Mouse (Mus musculus) adrenal gland, postnatal 36 days (tissue): ENCODE results near the gene Chn2. TPM values are rescaled to one million over a fixed set of nuclear protein-coding genes. Genes with fewer than 3 reads are reported as not detected.

ENCODE experiments used
- DNase-seq, 2 experiments: peaks; one replicate each; pipeline ENCODE4 v3.0.0; 2021; ENCODE audit warnings: mixed read lengths in 1 of 2
- total RNA-seq, 2 experiments: library from RNA; stranded (reverse); gene quantifications; 2 replicates each; pipeline ENCODE4 v1.2.3; 2021

Chn2 gene
- total RNA-seq, 2 experiments from 2014 or later: 5.5 to 15.6 TPM

DNA sequence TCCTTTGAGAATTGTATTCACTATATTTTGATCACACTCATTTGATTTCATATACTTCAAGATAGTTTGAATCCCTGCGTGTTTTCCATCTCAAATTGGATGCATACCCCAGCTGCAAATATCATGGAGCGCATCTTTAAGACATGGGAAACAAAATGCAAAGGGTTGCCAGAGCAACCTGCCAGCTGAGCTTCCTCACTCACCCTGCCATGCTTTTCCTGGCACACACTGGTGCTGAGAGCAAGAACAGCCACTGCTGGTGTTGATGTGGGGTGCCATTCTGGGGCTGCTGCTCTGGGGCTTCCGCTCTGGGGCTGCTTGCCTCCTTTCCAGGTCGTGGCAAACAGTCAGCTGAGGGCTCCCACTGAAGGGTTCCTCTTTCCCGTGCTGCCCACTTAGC is 247.5 kb downstream of the Chn2 start:
- no peak for DNase-seq

DNA sequence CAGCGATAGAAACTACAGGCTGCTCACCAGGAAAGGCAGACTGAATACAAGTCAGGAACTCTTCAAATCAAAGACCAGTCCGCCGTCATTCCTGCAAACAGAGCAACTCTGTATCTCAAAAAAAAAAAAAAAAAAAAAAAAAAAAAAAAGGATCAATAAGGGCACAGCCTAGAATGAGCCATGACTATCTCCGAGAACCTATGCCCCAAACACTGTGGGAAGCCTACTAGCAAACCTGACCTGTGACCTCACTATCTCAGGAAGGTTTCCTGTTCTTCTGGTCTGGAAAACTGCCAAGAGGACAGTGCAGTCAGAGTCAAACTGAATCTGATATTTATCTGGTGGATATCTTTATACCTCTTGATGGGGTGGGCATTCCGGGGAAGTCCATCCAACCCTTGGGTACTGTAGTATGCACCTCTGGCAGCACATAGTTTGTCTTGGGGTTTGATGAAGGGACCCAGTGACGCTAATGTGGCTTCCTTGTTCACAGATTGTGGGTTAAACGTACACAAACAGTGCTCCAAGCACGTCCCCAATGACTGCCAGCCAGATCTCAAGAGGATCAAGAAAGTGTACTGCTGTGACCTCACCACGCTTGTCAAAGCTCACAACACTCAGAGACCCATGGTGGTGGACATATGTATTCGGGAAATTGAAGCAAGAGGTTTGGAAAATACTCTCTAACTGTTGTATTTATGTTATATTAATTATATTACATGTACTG is 250.6 kb downstream of the Chn2 start:
- no peak for DNase-seq

DNA sequence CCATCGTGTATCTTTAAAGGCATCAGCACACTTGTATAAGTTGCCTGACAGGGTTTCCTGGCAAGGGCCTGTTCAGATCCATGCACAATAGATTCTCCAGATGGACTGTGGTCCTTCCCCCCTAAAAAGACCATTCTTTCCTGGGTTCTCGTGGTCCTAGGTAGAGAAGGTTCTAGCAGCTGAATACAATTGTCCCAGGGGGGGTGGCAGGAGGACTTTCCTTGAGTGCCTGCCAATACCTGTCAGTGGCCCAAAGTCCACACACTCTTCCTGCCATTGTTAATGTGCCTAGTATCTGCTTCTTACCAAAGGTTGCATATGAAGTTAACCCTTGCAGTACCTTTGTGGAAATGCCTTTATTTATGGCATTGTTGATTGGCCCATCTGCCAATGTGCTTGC is 257.9 kb downstream of the Chn2 start:
- DNase-seq: no peak

DNA sequence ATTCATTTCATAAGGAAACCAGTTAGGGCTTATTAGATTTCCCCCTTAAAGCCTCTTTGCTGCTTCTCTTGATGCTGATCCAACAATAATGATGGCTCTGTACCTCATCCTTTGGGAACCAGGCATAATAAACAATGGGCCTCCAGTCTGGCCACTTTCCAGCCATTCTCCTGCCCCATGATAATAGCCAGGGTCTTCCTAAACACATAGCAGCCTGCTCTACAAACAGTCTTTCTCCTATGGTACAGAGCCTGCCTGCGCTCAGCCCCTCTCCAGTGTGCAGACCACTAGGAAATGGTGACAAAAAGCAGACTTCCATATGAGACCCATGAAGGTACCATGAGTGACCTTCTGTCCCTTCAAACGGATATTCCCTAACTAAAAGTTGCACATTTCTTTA is 260.1 kb downstream of the Chn2 start:
- DNase-seq: no peak

- DNase-seq: no peak
Observed at GRCm38 (mm10) chr6:54305777-54306176, 266.4 kb downstream of the Chn2 start.

- no peak for DNase-seq
Observed at GRCm38 (mm10) chr6:54313071-54313470, 273.7 kb downstream of the Chn2 start.

DNA sequence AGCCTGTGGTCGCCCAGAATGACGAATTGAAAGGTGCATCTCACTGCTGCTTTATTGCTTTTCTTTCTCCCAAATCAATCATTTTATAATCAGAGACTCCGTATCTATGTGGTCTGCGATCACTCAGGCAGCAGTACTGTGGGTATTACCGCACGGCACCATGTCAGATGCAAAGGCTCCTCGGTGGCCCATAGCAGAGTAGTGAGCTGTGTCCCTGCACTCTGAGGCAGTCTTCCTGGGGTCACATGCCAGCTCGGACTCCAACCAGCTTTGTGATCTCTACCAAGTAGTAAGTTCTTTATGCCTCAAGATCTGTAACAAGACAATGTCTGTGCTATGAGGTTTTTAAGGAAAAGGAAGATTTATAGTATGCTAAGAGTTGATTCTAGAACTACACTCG is 279.3 kb downstream of the Chn2 start:
- DNase-seq: no peak

DNA sequence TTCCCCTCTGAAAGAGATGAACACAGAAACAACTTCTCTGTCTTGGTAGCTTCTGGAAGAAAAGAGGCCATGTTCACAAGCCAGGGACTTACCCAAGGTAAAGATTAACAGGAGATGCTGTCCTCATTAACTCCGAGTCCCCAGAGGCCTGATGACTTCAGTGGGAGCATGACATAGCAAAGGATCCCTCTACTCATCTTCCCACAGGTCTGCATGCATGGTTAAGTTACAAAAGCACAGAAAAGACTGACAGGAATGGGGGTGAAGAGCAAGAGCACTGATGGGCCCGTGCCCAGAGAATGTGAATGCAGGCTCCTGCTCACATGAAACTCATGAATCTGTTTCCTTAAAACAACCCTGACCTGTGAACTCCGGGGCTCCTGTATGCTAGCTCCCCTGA is 279.8 kb downstream of the Chn2 start:
- no peak for DNase-seq

DNA sequence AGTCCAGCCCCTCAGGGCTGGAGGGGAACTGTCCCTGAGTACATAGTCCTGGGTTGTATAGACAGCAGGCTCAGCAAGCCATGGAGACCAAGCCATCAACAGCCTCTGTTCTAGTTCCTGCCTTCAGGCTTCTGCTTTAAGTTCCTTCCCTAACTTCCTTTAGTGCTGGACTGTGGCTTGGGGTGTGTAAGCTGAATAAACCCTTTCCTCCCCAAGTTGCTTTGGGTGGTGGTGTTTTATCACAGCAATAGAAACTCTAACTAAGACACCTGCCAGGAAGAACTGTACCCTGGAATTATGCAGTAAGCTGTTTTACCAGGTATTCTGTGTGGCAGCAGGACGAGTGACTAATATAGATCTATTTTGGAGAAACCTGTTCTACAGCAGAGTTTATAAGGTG is 280.9 kb downstream of the Chn2 start:
- DNase-seq: no peak

DNA sequence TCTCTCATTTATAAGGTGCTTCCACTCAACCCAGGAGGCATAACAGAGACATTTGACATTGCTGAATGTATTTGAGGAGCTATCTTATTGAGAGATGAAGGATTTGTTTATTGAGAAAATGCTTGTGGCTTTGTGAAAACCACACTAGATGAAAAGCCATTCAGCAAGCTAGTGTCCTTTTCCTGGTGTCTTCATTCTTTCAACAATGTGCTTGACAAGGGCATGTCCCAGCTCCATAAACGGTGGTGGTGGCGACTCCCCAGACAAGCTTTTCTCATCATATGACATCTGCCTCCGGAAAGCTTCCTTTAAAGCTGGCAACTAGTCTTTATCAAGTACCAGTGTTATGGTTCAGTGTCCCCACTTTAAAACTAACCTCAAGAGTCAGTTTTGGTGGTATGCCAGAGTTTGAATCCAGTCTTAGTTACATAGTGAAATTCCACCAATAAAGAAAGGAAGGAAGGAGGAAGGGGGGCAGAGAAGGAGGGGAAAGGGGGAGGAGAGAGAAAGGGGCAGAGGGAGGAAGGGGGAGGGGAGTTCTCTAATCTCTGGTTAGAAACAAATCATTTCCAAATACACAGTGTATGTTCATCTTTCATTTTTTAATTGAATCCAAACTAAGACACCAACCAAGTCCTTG is 286.0 kb downstream of the Chn2 start, which contains the start of gene Prr15:
Gene Prr15, plus strand, starts transcription at position 590 of the 640 bp plus-strand sequence.
- no peak for DNase-seq

- DNase-seq: peak; percentile 82 to 85
Observed at GRCm38 (mm10) chr6:54326671-54327625, 287.6 kb downstream of the Chn2 start.

DNA sequence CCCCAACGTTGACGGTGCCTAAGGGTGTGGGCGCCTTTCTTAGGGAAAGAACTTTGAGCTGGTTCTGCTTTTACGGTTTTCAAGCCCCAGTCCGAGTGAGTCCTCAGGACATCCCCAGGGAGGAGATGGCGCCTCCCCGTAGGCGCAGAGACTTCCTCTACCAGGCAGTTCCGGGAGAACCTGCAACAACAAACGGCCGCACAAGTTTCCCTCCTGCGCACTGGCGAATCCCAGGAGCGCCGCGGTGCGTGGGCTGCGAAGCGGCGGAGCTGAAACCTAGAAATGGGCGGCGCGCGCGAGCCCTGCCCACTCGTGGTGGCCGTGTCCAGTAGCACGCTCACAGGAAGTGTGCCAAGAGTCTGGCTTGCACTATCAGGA is 288.3 kb downstream of the Chn2 start:
- DNase-seq: peak; percentile 77 to 86

- DNase-seq: no peak
Observed at GRCm38 (mm10) chr6:54328783-54329182, 289.4 kb downstream of the Chn2 start.

DNA sequence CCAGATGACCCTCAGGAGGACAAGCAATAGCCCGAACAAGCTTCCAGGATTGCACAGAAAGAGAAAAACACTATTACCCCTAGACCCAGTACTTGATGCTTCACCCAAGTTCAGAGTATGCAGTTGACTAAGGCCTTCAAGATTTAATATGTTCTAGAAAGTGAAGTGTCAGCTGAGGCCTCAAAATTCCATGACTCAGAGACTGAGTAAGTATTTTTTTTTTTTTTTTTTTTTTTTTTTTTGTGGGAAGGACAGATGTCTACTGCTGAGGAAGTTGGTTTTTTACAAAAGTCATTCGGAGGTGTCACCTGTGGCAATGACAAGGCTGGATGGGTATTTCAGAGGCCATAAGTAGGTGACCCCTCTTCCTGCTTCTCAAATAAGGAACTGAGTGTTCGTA is 290.2 kb downstream of the Chn2 start:
- DNase-seq: no peak

- DNase-seq: no peak
Observed at GRCm38 (mm10) chr6:54330166-54330565, 290.8 kb downstream of the Chn2 start.

- no peak for DNase-seq
Observed at GRCm38 (mm10) chr6:54331765-54332164, 292.4 kb downstream of the Chn2 start.

GRCm38 (mm10) chr6:54332203-54332602 is 292.8 kb downstream of the Chn2 start:
- peak; percentile 38 to 58 for DNase-seq

GRCm38 (mm10) chr6:54333116-54333651 is 293.8 kb downstream of the Chn2 start:
- peak in 1 of 2 experiments; percentile 16 for DNase-seq

DNA sequence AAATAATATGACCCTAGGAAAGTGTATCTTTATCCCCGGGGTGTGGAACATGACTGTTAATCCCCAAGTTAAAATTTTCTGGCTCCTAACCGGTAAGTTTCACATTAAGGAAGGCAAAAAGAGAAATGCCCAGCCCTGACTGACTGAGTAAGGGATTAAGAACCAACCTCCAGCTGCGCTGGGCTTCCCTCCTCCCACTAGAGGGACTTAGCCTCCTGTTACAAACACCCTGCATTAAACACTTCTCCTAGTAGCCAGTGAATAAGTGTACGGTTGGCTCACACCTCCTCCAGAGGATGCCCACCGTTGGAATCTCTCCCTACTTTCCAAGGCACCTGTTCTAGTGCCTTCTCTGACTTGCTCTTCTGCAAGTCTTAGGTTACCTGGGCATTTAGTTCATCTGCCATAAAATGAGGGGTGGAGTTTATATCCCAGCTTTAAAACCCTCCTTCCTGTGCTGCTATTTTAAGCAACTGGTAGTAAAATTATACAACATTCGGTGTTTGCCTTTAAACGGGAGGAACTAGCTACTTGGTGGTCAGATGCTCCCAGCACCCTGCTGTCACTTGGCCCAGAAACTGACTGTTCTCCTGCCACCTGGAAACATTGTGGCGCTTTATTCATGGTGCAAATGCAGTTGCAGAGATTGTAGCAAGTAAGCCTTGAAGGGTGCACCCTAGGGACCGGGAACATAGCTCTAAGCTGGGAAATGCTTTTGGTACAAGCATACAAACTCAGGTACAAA is 294.5 kb downstream of the Chn2 start:
- DNase-seq: no peak

DNA sequence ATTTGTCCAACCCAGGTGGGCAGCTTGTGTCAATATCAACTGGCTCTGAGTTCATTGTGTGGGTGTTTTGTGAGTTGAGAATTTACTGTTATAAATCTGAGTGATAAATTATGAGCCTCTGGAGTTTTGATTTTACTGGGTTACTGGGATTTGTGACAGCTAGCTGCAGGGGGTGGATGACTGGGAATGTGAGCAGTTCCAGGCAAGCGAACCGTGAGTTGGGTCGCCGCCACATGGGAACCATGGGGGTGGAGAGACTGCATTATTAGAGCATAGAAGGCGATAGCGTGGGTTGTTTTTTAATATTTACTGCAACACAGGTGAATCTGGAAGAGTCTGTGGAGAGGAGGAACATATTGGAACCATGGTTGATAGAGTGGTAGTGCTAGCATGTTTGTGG is 298.0 kb downstream of the Chn2 start:
- DNase-seq: no peak

- no peak for DNase-seq
Observed at GRCm38 (mm10) chr6:54341133-54341532, 301.8 kb downstream of the Chn2 start.

- DNase-seq: no peak
Observed at GRCm38 (mm10) chr6:54342223-54342622, 302.9 kb downstream of the Chn2 start.
